Mouse (Mus musculus) inflammation-experienced regulatory T-cells (primary cell): Measurements from ENCODE around the gene Ift46. TPM values are rescaled to one million over a fixed set of nuclear protein-coding genes. Genes with fewer than 3 reads are reported as not detected.

Experiments used
- polyA plus RNA-seq, 2 experiments: library from polyadenylated mRNA; unstranded; fragments of 100-300 nt; shearing (Covaris generic); gene quantifications; one replicate each; pipeline ENCODE4 v1.2.1; 2017

The Ift46 gene
- 10 to 100 TPM; 34.2 to 47.8 TPM for polyA plus RNA-seq

DNA sequence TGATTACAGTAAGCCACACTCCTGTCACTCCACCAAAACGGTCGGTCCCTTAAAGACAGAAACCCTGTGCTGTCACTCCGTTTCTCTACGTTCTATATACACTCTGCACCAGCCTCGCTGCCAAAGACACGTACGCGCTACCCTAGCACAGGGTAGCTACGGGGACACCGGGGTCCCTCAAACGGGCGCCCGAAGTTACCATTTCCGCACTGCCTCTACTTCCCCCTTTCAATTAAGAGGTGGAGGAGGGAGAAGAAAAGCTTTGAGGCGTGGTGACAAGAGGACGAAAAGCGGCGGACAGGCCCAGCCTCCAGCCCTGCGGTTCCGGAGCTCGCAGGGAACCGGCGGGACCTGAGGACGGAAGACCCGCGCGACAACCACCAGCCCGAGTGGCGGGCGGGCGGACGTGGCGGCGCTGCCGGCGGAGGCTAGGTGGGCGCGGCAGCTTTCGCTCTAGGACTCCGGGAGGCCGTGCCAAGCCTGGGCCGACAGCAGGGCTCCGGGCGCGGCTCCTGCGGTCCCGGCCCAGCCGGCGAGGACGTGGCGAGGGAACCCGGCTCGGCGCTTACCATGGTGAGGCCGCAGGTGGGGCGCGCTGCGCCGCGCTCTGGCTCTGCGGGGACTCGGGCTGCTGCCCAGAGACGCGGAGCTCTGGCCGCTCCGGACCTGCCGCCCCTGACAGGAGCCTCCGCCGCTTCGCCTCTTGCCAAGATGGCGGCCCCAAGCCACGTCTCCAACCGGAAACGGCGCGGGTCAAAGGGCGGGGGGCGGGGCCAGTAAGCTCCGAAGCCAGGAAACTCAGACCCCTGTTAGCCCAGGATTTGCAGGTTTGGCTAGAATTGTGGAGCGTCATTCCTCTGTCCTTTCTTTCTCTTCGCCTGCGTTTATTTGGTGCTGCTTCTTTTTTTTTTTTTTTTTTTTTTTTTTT is at the start of gene Ift46, which contains the start of gene Arcn1:
Ift46 (plus strand) TSS at position 808 of the 928 bp plus-strand sequence.
Arcn1 (minus strand) TSS at position 745 of the 928 bp plus-strand sequence.

GRCm38 (mm10) chr9:44734524-44735494 is 32.9 kb upstream of the Ift46 start, which contains the start of gene Phldb1:
TSS of gene Phldb1 (minus strand) at chr9:44735198.

GRCm38 (mm10) chr9:44799102-44799957 is 31.6 kb downstream of the Ift46 start, which contains the start of gene Tmem25:
TSS of gene Tmem25 (minus strand) at chr9:44799307.

DNA sequence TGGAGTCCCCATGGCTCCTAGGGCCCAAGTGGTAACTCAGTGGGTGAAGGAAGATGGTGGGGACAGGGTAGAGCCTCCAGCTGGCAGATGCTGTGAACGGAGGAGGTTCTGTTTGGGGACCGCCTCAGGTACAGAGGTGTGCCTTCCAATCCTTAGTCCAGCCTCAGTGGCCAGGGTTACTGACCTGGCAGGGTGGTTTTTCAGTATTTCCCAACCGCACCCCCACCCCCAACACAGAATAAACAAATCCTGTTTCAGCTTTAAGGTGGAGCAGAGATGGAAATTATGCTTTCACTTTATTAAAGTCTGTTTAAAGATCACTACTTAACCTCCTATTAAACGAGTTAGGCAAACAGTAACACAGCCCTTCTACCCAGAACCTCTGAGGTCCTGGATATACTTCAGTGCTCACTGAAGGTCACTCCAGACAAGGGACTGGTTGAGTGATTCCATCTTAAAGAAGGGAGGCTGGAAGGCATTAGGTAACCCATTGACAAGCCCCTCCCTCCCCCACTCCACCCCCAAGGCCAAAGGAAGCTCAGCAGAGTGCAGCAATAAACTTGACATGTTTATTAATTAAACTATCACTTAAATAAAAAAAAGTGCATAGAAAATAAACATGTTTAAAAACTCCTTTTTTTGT is 35.2 kb downstream of the Ift46 start, which contains the start of gene Ttc36:
Ttc36 (minus strand) TSS at position 265 of the 643 bp plus-strand sequence.

Other genes starting within 250 kb of the Ift46 start
- 10 to 100 TPM in 1 of 2 experiments, 1 to 10 TPM in 1; 7.7 to 67.4 TPM for gene Cxcr5, start 206.0 kb upstream of the Ift46 start, polyA plus RNA-seq
- gene Ddx6, start 163.0 kb upstream of the Ift46 start, polyA plus RNA-seq = 10 to 100 TPM; 25.6 to 34.3 TPM
- under 1 TPM; 0.31 to 0.53 TPM for gene Treh, start 94.7 kb upstream of the Ift46 start, polyA plus RNA-seq
- gene Phldb1, start 32.7 kb upstream of the Ift46 start, polyA plus RNA-seq = 1 to 10 TPM; 1.1 to 5.8 TPM
- 100 to 1,000 TPM; 131 to 156 TPM for gene Arcn1, start 63 bp upstream of the Ift46 start, polyA plus RNA-seq
- 1 to 10 TPM in 1 of 2 experiments, under 1 TPM in 1; 0.19 to 2.1 TPM for gene Tmem25, start 31.4 kb downstream of the Ift46 start, polyA plus RNA-seq
- gene Ttc36, start 35.2 kb downstream of the Ift46 start, polyA plus RNA-seq = not detected
- gene Kmt2a, start 113.4 kb downstream of the Ift46 start, polyA plus RNA-seq = 10 to 100 TPM; 62.9 to 84.1 TPM
- 100 to 1,000 TPM; 295 to 303 TPM for gene Atp5l, start 152.8 kb downstream of the Ift46 start, polyA plus RNA-seq
- gene Ube4a, start 197.7 kb downstream of the Ift46 start, polyA plus RNA-seq = 10 to 100 TPM; 45.1 to 47.9 TPM
- gene Cd3g, start 212.5 kb downstream of the Ift46 start, polyA plus RNA-seq = 1,000 to 10,000 TPM; 1,426 to 1,451 TPM
- 100 to 1,000 TPM; 756 to 785 TPM for gene Cd3d, start 213.9 kb downstream of the Ift46 start, polyA plus RNA-seq
- gene Cd3e, start 241.7 kb downstream of the Ift46 start, polyA plus RNA-seq = 1,000 to 10,000 TPM; 1,280 to 1,314 TPM